Mouse (Mus musculus) olfactory bulb, adult 2 months (tissue): ENCODE results near the gene Rab29.

Experiments used
- CTCF ChIP-seq: fragments of 200-500 bp; IDR thresholded peaks from 2 replicates; pipeline ENCODE4 v1.5.1; 2012; ENCODE audit warnings: low read depth, mild to moderate bottlenecking, low read length, moderate library complexity; ENCODE audit not compliant: insufficient read depth
- POLR2A ChIP-seq: fragments of 200-500 bp; IDR thresholded peaks from 2 replicates; pipeline ENCODE4 v1.6.1; 2012; ENCODE audit warnings: mild to moderate bottlenecking, low read depth, low read length, moderate library complexity; ENCODE audit not compliant: insufficient read depth

DNA sequence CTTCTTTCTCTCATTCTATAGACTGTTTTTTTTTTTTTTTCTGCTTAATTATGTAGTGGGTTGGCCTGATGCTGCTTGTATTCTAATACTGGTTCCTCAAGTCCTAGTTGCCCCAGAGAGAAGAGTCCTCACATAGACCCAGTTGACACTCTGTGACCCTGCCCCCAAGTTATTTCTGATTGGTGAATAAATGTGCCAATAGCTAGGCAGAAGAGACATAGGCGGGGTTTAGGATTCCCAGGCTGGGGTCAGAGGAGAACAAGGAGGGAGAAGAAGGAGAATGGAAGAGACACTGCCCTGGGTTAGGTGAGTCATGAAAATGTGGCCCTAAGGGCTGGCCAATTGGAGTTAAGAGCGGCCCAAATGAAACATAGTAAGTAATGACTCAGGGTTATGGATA lies 12.8 kb downstream of the Rab29 start:
- no peak for TF ChIP-seq POLR2A
- TF ChIP-seq CTCF, result no peak
